Mouse (Mus musculus) thymus, adult 2 months (tissue): ENCODE measurements around the gene Helz.

Experiments used
- CTCF ChIP-seq: fragments of 200-500 bp; IDR thresholded peaks from 2 replicates; pipeline ENCODE4 v1.5.1; 2012; ENCODE audit warnings: mild to moderate bottlenecking, control low read depth, low read length, moderate library complexity, borderline replicate concordance; ENCODE audit not compliant: control insufficient read depth, poor library complexity, insufficient read depth; ENCODE audit errors: extremely low read depth
- POLR2A ChIP-seq: fragments of 200-500 bp; IDR thresholded peaks from 2 replicates; pipeline ENCODE4 v1.6.1; 2012; ENCODE audit warnings: mild to moderate bottlenecking, low read length, control low read depth, moderate library complexity; ENCODE audit not compliant: control insufficient read depth, poor library complexity, insufficient read depth; ENCODE audit errors: extremely low read depth

GRCm38 (mm10) chr11:107510362-107511269 is 37.1 kb upstream of the Helz start:
- TF ChIP-seq POLR2A = no peak
- no peak for TF ChIP-seq CTCF
